Mouse (Mus musculus) ES-Bruce4 (cell line): ENCODE measurements around the gene Polr2i. TPM values are rescaled to one million over a fixed set of nuclear protein-coding genes. Genes with fewer than 3 reads are reported as not detected.
"Not testable (repeated sequence)": the region's sequence is repeated elsewhere in the genome, so short reads cannot be mapped to it uniquely, and the experiment has no call there.

Experiments
- H3K27ac ChIP-seq: 2 replicates; pipeline ENCODE4 v1.5.1; 2012; ENCODE audit warnings: low read length, inconsistent platforms; ENCODE audit not compliant: insufficient read depth
- H3K27me3 ChIP-seq: 2 replicates; pipeline ENCODE4 v1.6.1; 2012; ENCODE audit warnings: mild to moderate bottlenecking, low read length, inconsistent platforms; ENCODE audit not compliant: control insufficient read depth, poor library complexity, insufficient read depth, severe bottlenecking
- H3K36me3 ChIP-seq: 2 replicates; pipeline ENCODE4 v1.6.1; 2012; ENCODE audit warnings: inconsistent platforms, mild to moderate bottlenecking, low read length, moderate library complexity; ENCODE audit not compliant: control insufficient read depth, poor library complexity, insufficient read depth, severe bottlenecking
- H3K4me1 ChIP-seq: one replicate; pipeline ENCODE4 v1.8.1; 2011; ENCODE audit warnings: low read length; ENCODE audit not compliant: control insufficient read depth, insufficient read depth
- H3K4me3 ChIP-seq: 2 replicates; pipeline ENCODE4 v1.5.1; 2011; ENCODE audit warnings: low read depth, mild to moderate bottlenecking, low read length
- H3K9ac ChIP-seq: 2 replicates; pipeline ENCODE4 v1.6.1; 2012; ENCODE audit warnings: low read depth, mild to moderate bottlenecking, inconsistent platforms; ENCODE audit not compliant: poor library complexity, severe bottlenecking
- H3K9me3 ChIP-seq: replicated peaks from 2 replicates; pipeline ENCODE4 v1.6.1; 2012; ENCODE audit warnings: mild to moderate bottlenecking, low read length, inconsistent platforms; ENCODE audit not compliant: control insufficient read depth, poor library complexity, insufficient read depth, severe bottlenecking
- CTCF ChIP-seq: IDR thresholded peaks from one replicate; pipeline ENCODE4 v1.8.1; 2011; ENCODE audit warnings: low read depth, low read length
- EP300 ChIP-seq: IDR thresholded peaks from 2 replicates; pipeline ENCODE4 v1.6.1; 2011; ENCODE audit warnings: low read depth, low read length; ENCODE audit not compliant: insufficient read depth
- POLR2A ChIP-seq: IDR thresholded peaks from one replicate; pipeline ENCODE4 v1.8.1; 2011; ENCODE audit warnings: low read length; ENCODE audit not compliant: insufficient read depth
- polyA plus RNA-seq: library from polyadenylated mRNA; stranded (reverse); fragments of >200 nt; gene quantifications from 2 replicates; pipeline ENCODE4 v1.2.4, GENCODE M21; 2011; ENCODE audit warnings: low read depth; ENCODE audit not compliant: missing spikeins, insufficient read depth, insufficient read length

The Polr2i gene
- polyA plus RNA-seq, 1 experiment, result 58.7 TPM

DNA sequence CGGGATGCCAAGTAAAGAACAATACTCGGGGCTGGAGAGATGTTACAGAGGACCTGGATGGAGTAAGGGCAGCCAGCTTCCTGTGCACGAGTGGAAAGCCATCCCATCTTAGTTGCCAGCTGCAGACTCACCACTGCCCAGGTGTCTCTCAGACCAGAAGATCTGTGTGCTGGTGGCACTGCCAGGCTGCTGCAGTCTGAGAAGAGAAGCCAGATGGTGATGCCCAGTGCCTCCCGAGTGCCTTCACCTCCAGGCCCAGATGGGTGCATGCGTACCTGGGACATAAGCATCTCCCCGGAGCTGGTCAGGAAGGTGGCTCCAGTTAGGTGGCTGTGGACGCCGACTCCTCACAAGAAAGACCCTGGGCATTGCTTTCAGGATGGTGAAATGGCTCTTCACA lies 3.3 kb downstream of the Polr2i start:
- Histone ChIP-seq H3K27ac (no peak overlapping the region), H3K27me3 (no peaks in the 10 kb centered on the region), H3K9me3 (no peaks in the 10 kb centered on the region), H3K36me3 (no peaks in the 10 kb centered on the region), H3K9ac (no peak overlapping the region), H3K4me1 (no peaks in the 10 kb centered on the region), H3K4me3 (no peak overlapping the region)
- TF ChIP-seq EP300 (no peak), POLR2A (no peak), CTCF (no peak)

DNA sequence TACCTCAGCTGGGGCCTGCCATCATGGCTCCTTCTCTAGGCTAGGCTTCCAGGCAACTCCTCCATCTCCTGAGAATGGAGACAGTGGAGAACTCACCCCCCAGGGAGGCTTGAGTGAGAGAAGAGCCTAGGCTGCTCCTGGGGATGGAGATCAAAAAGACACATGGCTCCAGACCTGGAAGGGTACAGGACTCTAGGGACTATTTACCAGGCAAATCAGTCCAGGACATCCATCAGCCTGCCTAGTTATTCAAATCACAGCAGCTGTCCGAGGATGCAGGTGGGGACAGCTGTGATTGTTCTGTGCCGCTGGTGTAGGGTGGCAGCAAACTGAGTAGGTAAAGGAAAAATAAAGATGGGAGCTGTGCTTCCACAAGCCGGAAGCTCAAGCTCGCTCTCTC lies 3.9 kb downstream of the Polr2i start, which contains the start of gene Ovol3:
Gene Ovol3, minus strand, starts transcription at position 101 of the 400 bp plus-strand sequence.
- Histone ChIP-seq H3K27ac (no peak within 1 kb of the TSS), H3K27me3 (no peaks in the 10 kb centered on the region), H3K36me3 (no peaks in the 10 kb centered on the region), H3K9me3 (no peaks in the 10 kb centered on the region), H3K4me1 (no peaks in the 10 kb centered on the region), H3K9ac (no peak within 1 kb of the TSS), H3K4me3 (no peak within 1 kb of the TSS)
- no peak for TF ChIP-seq CTCF
- TF ChIP-seq EP300, result no peak
- TF ChIP-seq POLR2A, result no peak

- H3K9me3 ChIP-seq, H3K4me1 ChIP-seq, H3K27ac ChIP-seq, H3K36me3 ChIP-seq, H3K4me3 ChIP-seq, H3K27me3 ChIP-seq, H3K9ac ChIP-seq: not testable (repeated sequence)
These were observed 5.6 kb downstream of the Polr2i start for GRCm38 (mm10) chr7:30237374-30237773.

- Histone ChIP-seq H3K27ac (no peak overlapping the region), H3K4me3 (no peak overlapping the region), H3K4me1 (peaks cover 2% of the 10 kb centered on the region), H3K27me3 (no peaks in the 10 kb centered on the region), H3K9me3 (no peaks in the 10 kb centered on the region), H3K36me3 (peaks cover 9% of the 10 kb centered on the region), H3K9ac (no peak overlapping the region)
- TF ChIP-seq CTCF (no peak), EP300 (no peak), POLR2A (no peak)
These were observed 20.5 kb downstream of the Polr2i start for GRCm38 (mm10) chr7:30251956-30252954.

GRCm38 (mm10) chr7:30265041-30265440 lies 33.3 kb downstream of the Polr2i start:
- no peaks in the 10 kb centered on the region for H3K27me3 ChIP-seq
- H3K4me3 ChIP-seq, result no peak overlapping the region
- H3K9ac ChIP-seq, result no peak overlapping the region
- H3K9me3 ChIP-seq, result no peaks in the 10 kb centered on the region
- no peak overlapping the region for H3K27ac ChIP-seq
- TF ChIP-seq CTCF (no peak), POLR2A (no peak), EP300 (no peak)
- peaks cover 28% of the 10 kb centered on the region for H3K36me3 ChIP-seq
- H3K4me1 ChIP-seq, result peaks cover 2% of the 10 kb centered on the region

DNA sequence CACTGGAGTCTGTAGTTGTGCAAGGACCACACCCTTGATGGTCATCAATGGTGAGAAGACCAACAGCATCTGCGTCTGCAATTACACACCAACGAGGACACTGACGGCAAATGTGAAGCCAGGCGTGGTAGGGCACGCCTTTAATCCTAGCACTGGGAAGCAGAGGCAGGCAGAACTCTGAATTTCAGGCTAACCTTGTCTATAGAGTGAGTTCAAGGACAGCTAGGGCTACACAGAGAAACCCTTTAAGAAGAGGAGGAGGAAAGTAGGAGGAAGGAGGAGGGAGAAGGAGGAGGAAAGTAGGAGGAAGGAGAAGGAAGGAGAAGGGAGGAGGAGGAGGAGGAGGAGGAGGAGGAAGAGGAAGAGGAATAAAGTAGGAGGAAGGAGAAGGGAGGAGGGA lies 33.8 kb downstream of the Polr2i start:
- Histone ChIP-seq H3K9ac (no peak overlapping the region), H3K9me3 (no peaks in the 10 kb centered on the region), H3K27me3 (no peaks in the 10 kb centered on the region), H3K4me3 (no peak overlapping the region), H3K36me3 (peaks cover 32% of the 10 kb centered on the region), H3K27ac (no peak overlapping the region), H3K4me1 (peaks cover 2% of the 10 kb centered on the region)
- TF ChIP-seq EP300 (no peak), POLR2A (no peak), CTCF (no peak)
